Mouse (Mus musculus) adrenal gland, postnatal 4 days (tissue): ENCODE measurements at regions not wholly inside any gene's neighbourhood (a gene's known extent, or its start where the extent isn't known, plus 50 kb on each side); places are given as distances from the start of the nearest gene placed in this dataset.

Experiments
- DNase-seq, 2 experiments: peaks; one replicate each; pipeline ENCODE4 v3.0.0; 2021 to 2022; ENCODE audit warnings: low spot score in 2 of 2, mixed read lengths in 2 of 2

GRCm38 (mm10) chr2:124772055-124772708, 295.7 kb upstream of the Slc24a5 start:
- DNase-seq, result no peak

DNA sequence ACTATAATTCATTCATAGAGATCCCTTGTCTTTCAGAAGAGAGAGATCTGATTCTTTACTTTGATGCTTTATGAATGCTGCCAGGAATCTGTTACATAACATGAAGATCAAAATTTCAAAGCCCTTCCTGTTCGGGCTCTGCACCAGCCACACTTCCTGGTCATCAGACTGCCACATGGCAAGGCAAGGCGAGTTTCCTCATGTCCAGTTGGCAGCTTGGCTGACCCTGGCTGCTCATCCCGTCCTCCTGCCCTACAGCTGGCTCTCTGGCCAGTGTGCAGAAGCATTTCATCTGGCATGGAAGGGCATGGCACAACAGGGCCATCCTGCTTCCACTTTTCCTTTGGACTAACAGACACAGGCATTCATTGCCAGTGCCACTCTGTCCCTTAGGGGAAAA, 292.2 kb upstream of the Slc24a5 start:
- DNase-seq, result no peak

DNA sequence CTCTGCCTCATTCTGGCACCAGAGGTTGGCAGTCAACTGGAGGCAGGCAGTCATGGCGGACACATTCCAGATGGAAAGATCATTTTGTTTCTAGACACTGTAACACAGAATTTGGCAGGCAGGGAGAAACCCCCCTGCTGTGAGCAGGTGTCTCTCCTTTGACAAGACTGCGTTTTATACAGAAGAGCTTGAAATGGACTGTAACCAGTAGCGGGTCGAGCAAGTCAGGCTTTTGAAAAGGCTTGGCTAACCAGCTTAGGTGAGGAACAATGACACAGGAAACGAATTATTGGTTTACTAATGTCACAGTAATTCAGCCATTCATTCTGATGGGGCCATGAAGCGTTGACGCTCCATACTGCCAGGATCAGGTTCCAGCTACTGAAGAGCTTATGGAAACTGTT, 275.3 kb upstream of the Slc24a5 start:
- DNase-seq, result no peak

GRCm38 (mm10) chr2:124811709-124812108, 256.2 kb upstream of the Slc24a5 start:
- DNase-seq, result no peak

DNA sequence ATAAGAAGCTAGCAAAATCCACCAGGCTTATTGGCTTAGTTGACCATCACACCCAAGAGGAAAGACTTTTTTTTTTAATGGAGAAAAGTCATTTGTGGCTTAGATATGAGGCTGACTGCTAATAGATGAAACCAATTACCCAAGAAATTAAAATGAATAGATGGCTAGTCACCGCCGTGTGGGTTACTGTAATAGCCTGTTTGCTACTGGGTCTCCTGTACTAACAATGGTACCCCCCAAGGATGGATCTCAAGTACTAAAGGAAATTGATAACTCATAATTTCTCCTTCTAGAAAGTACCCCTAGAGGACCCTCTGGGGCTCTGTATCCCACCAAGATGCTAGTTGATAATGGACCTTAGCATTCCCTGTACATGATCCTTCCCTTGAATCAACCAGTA, 251.1 kb upstream of the Slc24a5 start:
- DNase-seq, result no peak

GRCm38 (mm10) chr2:124819846-124820245, 248.1 kb upstream of the Slc24a5 start:
- DNase-seq, result no peak

GRCm38 (mm10) chr2:124820821-124821220, 247.1 kb upstream of the Slc24a5 start:
- no peak for DNase-seq

- DNase-seq, result no peak
Observed at GRCm38 (mm10) chr2:124821366-124821765, 246.6 kb upstream of the Slc24a5 start.

DNA sequence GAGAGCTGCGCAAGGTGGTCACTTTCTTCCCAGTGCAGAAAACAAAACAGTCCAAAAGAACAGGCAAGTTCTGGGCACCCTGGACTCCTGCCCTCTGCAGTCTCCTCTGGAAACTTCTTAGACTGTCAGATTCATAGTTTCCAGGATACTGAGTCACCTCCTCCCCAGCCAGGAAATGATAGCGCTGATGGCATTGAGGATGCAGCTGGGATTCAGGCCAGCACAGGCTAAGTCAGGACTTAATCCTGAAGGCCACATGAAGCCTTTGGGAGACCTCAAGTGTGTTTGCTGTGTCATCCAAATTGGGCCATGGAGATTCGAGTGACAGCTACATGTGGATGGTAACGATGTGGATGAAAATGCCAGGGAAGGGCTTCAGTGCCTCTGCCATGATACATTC, 219.1 kb upstream of the Slc24a5 start:
- peak in 1 of 2 experiments; percentile 4 for DNase-seq

GRCm38 (mm10) chr2:124858504-124858903, 209.4 kb upstream of the Slc24a5 start:
- peak in 1 of 2 experiments; percentile 50 for DNase-seq

DNA sequence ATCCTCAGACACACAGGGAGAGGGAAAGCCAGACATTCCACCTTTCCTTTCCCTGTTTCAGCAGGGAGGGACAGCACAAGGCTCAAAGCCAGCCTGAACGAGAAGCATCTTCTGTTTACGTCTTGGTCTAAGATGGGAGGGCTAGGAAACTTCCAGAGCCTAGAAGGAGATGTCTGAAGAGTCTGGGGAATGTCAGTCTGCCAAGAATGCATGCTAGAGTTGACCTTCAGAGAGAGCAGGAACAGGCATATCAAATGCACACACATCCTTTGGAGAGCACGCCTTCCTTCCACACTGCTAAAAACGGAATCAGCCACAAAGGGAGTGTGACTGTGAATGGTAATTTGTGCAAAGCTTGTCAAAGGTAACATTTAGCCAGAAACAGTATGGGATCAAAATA, 179.7 kb upstream of the Slc24a5 start:
- DNase-seq, result no peak

- DNase-seq, result no peak
Observed at GRCm38 (mm10) chr2:124895002-124895401, 172.9 kb upstream of the Slc24a5 start.

DNA sequence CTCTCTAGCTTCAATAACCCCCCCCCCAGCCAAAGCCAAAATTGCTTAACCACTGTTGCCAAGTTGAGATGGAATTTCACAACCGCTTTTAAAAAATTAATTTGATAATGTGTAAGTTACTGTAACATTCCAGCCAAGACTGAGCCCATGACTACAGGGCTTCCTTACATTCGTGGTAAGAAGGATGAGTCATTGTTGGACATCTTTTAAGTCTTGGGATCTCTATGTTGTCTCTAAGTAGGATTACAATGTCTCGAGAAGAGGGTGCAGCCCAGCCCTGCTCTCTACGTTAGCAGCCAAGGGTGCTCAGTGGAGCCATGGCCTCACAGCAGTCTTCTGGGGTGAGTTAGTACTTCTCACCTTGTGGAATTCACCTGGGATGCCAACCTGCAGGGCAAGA, 164.4 kb upstream of the Slc24a5 start:
- DNase-seq, result no peak

DNA sequence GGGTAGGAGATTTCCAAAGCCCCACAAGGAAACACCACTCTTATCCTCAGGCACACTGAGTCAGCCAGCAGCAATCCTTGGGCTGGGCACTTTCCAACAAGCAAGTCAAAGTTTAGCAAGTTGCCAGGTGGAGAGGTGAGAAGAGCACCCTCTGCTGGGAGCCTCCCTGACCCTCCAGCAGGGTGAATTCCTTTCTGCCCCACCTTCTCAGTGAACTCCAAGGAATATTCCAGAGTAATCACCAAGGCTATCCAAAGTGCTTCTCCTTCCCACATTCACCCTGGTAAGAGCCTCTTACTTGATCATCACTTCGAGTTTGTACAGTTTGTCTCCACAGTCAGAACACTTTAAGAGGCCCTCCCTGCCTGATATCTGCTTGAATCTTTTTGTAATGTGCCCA, 162.8 kb upstream of the Slc24a5 start:
- DNase-seq, result no peak

DNA sequence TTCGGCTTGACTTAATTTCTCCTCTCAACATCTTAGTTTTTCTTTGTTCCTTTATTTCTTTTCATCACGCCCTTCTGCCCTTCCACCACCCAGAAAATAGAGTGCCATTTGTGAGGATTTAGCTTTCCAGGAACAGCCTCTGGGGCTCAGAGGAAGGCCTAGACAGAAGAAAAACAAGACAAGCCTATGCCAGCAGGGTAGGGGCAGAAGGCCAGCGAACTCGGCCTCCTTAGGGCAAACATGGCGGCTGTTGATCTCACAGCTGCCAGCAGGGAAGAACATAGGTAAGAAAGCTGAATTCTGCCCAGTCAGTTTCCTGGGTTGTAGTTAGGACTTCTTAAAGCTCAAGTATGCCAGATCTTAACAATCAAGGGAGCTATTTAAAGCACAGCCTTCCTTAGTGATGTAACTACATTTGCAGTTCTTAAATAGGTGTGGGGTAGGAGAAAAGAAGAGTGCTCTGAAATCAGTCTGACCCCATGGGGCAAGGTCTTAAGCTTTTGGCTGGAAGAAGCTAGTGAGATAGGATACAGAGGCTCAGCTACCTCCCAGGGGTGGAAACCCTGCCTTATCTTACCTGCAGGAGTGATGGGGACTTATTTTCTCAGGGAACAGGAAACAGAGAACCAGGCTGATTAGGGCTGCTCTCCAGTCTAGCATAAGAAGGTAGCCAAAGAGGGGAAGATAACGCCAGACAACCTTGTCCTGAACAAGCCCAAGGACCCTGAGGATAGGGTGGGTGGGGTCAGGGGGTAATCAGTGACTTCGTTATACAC, 148.8 kb upstream of the Slc24a5 start:
- DNase-seq, result no peak

GRCm38 (mm10) chr2:124919762-124920255, 148.1 kb upstream of the Slc24a5 start:
- DNase-seq, result no peak

- no peak for DNase-seq
Observed at GRCm38 (mm10) chr2:124920265-124920664, 147.7 kb upstream of the Slc24a5 start.

DNA sequence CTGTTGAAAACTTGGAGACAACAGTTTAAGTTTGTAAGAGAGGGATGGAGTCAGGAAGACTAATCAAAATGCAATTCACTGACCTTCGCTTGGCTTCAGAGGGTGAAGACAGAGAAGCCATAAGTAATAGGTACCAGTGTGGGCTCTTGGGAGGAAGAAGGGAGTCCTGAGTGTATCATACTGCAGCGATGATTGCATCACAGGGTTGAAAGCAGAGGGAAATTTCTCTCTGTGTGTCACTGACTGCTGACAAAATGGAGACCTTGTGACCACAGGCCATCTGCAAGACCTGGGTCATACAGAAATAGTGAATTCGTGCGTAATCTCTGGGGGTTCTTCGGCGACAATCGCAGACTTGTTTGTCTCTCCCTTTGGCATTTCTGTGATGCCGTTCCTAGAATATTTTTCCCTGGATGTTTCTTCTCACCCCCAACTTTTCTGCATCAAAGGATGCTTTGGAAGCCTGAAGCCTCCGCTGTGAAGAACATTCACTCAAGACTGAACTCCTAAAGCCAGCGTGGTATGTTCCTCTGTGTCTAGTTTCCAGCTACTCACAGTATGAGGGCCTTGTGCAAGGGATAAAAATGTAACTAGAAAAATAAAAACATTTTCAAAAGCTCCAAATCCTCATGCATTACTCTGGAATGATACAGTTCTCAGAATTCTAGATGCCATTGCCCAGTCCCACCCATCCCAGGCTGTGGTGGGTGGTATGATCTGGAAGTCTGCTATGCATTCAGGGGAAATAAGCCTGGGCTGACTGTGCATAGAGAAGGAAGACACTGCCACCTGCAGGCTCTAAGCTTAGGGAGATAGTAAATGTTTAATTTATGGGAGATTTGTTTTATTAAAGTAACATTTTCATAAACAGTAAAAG, 139.8 kb upstream of the Slc24a5 start:
- DNase-seq, result no peak

DNA sequence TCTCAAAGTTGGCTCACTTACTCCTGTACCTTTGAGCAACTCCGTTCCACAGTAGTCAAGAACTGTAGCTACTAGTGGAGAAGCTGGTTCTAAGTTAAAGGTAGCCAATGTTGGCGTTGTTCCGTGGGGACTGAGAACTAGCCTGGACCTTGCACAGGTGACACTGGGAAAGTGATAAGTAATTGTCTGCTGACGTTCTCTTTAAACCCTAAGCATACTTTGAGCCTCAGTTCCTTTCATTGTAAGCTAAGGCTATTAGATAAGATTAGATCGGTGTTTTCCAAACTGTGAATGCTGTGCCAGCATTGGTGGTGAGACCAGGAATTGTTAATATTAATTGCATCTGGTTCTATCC, 139.2 kb upstream of the Slc24a5 start:
- no peak for DNase-seq

DNA sequence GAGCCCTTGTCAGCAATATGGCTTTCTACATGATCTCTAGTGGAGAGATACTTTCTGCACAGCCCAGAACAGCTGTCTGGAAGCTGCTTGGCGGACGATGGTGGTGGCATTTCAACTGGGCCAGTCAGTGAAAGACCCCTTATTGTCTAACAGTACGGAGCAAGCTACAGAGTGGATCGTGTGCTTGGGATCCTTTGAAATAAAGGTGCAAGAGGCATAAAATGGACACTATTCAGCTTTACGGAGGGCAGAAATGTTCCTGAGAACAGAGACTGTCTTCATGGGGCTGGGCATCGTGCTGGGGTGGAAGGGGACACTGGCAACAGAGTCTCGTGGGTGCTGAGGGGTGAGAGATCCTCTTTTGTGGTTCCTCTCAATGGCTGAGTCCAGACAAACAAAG, 137.2 kb upstream of the Slc24a5 start:
- DNase-seq, result no peak

- no peak for DNase-seq
Observed at GRCm38 (mm10) chr2:124932566-124932965, 135.4 kb upstream of the Slc24a5 start.

DNA sequence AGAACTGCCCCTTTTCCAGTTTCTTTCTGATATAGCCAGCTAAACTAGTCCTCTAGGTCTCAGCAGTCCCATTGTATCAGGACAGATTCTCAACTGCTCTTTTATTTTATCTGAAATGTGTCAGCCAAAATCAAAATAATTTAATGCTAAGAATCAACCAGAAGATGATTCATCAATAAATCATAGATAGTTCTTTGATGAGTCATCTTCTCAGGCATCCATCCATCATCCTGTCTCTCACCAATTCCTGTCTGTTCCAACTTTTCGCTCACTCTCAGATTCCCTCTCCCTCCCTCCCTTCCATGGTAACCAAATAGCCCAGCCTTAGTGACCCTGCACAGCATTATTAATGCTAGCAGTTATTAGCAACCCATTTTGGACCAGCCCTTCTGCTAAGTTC, 134.0 kb upstream of the Slc24a5 start:
- DNase-seq, result no peak
